Mouse (Mus musculus) kidney, embryonic 14.5 days (tissue): ENCODE data around the gene Map10. TPM values are rescaled to one million over a fixed set of nuclear protein-coding genes. Genes with fewer than 3 reads are reported as not detected.

Source experiments
- ATAC-seq: fragments of 200-750 bp; cut with Nextera tagmentation; 2 replicates; pipeline ENCODE4 v1.8.0; 2017; ENCODE audit warnings: moderate number of reproducible peaks, mild to moderate bottlenecking, moderate TSS enrichment, moderate library complexity; ENCODE audit not compliant: low FRiP score, low TSS enrichment
- H3K27ac ChIP-seq: fragments of 300-500 bp; sonication (generic); 2 replicates; pipeline ENCODE4 v1.5.1; 2014; ENCODE audit warnings: low read depth, mild to moderate bottlenecking, low read length, moderate library complexity, mixed read lengths
- H3K27me3 ChIP-seq: fragments of 300-500 bp; sonication (generic); 2 replicates; pipeline ENCODE4 v1.6.1; 2014; ENCODE audit warnings: mild to moderate bottlenecking, low read length; ENCODE audit not compliant: control insufficient read depth, insufficient read depth
- H3K36me3 ChIP-seq: fragments of 300-500 bp; sonication (generic); 2 replicates; pipeline ENCODE4 v1.6.1; 2014; ENCODE audit warnings: low read length, mixed read lengths; ENCODE audit not compliant: control insufficient read depth, insufficient read depth
- H3K4me1 ChIP-seq: fragments of 300-500 bp; sonication (generic); 2 replicates; pipeline ENCODE4 v1.6.1; 2014; ENCODE audit warnings: low read length, mixed read lengths; ENCODE audit not compliant: control insufficient read depth, insufficient read depth
- H3K4me2 ChIP-seq: fragments of 300-500 bp; sonication (generic); replicated peaks from 2 replicates; pipeline ENCODE4 v1.6.1; 2014; ENCODE audit warnings: low read depth, mild to moderate bottlenecking, low read length
- H3K4me3 ChIP-seq: fragments of 300-500 bp; sonication (generic); 2 replicates; pipeline ENCODE4 v1.5.1; 2014; ENCODE audit warnings: mild to moderate bottlenecking, low read length
- H3K9ac ChIP-seq: fragments of 300-500 bp; sonication (generic); 2 replicates; pipeline ENCODE4 v1.6.1; 2014; ENCODE audit warnings: low read depth, mild to moderate bottlenecking, low read length, moderate library complexity
- H3K9me3 ChIP-seq: fragments of 300-500 bp; sonication (generic); 2 replicates; pipeline ENCODE4 v1.6.1; 2016; ENCODE audit warnings: low read length; ENCODE audit not compliant: control insufficient read depth
- WGBS: fragments of 180-500 bp; shearing (Covaris S2); extraction: QIAGEN DNeasy Blood & Tissue Kit; methylation state at CpG from one replicate; pipeline ENCODE4 v1.1.7; 2014; 5-methylcytosine and 5-hydroxymethylcytosine counted together
- polyA plus RNA-seq: library from polyadenylated mRNA; unstranded; fragments of >200 nt; fragmentation: Nextera tagmentation; extraction: Ambion mirVana; gene quantifications from 2 replicates; pipeline ENCODE4 v1.2.1, GENCODE M21; 2014

The Map10 gene
- 4.5 and 6.8 TPM in 2 replicates for polyA plus RNA-seq

DNA sequence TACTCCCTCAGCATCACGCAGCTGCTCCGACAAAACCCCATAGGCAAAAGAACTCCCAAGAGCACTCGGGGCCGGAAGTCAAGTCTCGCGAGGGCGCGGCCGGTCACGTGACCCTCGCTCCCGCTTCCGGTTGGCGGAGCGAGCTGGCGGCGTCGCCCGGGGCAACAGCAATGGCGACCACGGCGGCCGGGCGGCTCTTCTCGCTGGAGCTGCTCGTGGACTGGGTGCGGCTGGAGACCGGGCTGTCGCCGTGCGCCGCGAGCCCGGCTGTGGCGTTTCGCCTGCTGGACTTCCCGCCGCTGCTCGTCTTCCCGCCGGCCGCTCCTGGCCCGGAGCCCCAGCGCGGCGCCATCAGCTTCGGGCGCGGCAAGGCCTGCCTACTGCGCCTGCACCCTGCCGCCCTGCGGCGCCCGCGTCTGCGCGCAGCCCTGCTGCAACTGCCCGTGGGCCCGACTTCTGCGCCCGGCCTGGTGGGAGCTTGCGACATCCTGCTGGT is at the start of gene Map10:
Gene Map10, plus strand, starts transcription at position 119 of the 496 bp plus-strand sequence.
- ATAC-seq = peak; percentile 84

GRCm38 (mm10) chr8:125620301-125620700 is 49.3 kb upstream of the Map10 start:
- 0 out of 2 replicates have a peak, but pooled peaks have one; percentile 48 for ATAC-seq
- Histone ChIP-seq H3K27me3 (no peaks in the 10 kb centered on the region), H3K27ac (no peak overlapping the region), H3K4me1 (peaks cover 7% of the 10 kb centered on the region; the same call in 1 of the 2 replicates), H3K4me3 (no peak overlapping the region), H3K4me2 (no peak overlapping the region), H3K9me3 (no peaks in the 10 kb centered on the region), H3K36me3 (no peaks in the 10 kb centered on the region), H3K9ac (no peak overlapping the region)
- 38% methylated on average over 4 of the region's 4 CpGs for WGBS

More for the DNA sequence above, at the start of gene Map10:
- H3K4me2 ChIP-seq = peak within 1 kb of the TSS; percentile 63
- peak within 1 kb of the TSS; percentile 58 for H3K9ac ChIP-seq
- 0 out of 2 replicates have a peak within 1 kb of the TSS, but pooled peaks have one; percentile 33 for H3K27ac ChIP-seq
- no peaks in the 10 kb centered on the region for H3K27me3 ChIP-seq
- peaks cover 22% of the 10 kb centered on the region for H3K9me3 ChIP-seq
- H3K4me1 ChIP-seq = peaks cover 9% of the 10 kb centered on the region
- peak within 1 kb of the TSS; percentile 38 for H3K4me3 ChIP-seq
- 1% methylated on average over 62 of the region's 62 CpGs for WGBS
- no peaks in the 10 kb centered on the region for H3K36me3 ChIP-seq

DNA sequence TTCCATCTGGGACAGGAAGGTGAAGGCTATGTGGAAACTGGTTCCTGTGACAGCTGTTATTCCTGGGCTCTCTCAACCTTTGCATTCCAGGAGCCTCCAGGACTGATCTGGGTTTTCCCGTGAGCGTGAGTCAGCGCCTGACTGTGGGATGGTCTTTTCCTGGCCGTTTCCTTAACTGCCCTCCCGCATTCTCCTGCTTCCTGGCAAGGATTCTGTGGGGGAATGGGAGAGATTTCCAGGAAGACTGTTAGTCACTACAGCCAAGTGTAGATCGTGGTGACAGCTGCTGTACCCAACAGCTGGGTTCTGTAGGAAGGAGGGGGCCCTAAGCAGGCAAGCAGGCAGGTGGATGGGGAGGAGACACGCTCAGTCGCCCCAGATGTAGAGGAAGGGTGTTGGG is 45.3 kb upstream of the Map10 start:
- Histone ChIP-seq H3K9me3 (0 out of 2 replicates have a peak, but pooled peaks cover 3% of the 10 kb centered on the region), H3K27me3 (no peaks in the 10 kb centered on the region), H3K27ac (no peak overlapping the region), H3K4me2 (no peak overlapping the region), H3K4me1 (peaks cover 7% of the 10 kb centered on the region; the same call in 1 of the 2 replicates), H3K9ac (no peak overlapping the region), H3K36me3 (no peaks in the 10 kb centered on the region), H3K4me3 (no peak overlapping the region)
- WGBS = 54% methylated on average over 8 of the region's 8 CpGs
- no peak for ATAC-seq

- Histone ChIP-seq H3K4me2 (no peak overlapping the region), H3K9ac (no peak overlapping the region), H3K36me3 (no peaks in the 10 kb centered on the region), H3K4me3 (no peak overlapping the region), H3K27me3 (no peaks in the 10 kb centered on the region), H3K9me3 (0 out of 2 replicates have a peak, but pooled peaks cover 3% of the 10 kb centered on the region), H3K27ac (no peak overlapping the region), H3K4me1 (peaks cover 4% of the 10 kb centered on the region; the same call in 1 of the 2 replicates)
- 91% methylated on average over 8 of the region's 8 CpGs for WGBS
- ATAC-seq = no peak
Observed at GRCm38 (mm10) chr8:125626381-125626780, 43.2 kb upstream of the Map10 start.

- Histone ChIP-seq H3K36me3 (no peaks in the 10 kb centered on the region), H3K4me2 (no peak overlapping the region), H3K9ac (no peak overlapping the region), H3K27me3 (no peaks in the 10 kb centered on the region), H3K27ac (no peak overlapping the region), H3K4me3 (no peak overlapping the region), H3K4me1 (peaks cover 4% of the 10 kb centered on the region; the same call in 1 of the 2 replicates), H3K9me3 (0 out of 2 replicates have a peak, but pooled peaks cover 3% of the 10 kb centered on the region)
- 96% methylated on average over 1 of the region's 1 CpGs for WGBS
- no peak for ATAC-seq
Observed at GRCm38 (mm10) chr8:125628834-125629233, 40.8 kb upstream of the Map10 start.

DNA sequence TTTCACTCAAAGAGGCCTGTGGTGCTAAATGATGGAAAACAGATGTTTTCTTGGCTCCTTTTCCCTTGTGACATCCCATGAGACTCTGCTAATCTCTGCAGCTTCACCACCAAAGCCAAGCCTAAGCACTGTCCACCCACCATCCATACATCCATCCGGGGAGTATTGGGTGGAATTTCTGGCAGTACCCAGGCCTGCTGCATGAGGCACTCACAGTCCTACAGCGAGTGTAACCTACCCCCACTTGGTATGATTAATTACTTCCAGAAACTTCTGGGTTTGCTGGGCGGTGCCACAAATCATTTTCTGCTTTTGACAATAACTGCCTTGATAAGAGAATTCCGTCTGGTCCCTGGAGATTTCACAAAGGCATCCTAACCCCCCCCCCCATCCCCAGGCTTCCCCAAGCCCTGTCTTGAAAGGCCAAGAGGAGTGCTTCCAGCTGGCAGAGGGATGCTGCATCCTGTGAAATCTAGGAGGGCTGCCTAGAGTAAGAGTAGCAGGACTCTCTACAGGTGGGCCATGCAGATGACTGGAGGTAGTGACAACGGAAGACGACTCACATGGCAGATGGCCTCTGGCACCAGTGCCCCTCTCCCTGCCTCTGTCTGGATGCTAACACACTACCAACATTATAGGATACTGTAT is 31.1 kb upstream of the Map10 start:
- H3K27ac ChIP-seq = no peak overlapping the region
- no peaks in the 10 kb centered on the region for H3K4me1 ChIP-seq
- peak; percentile 55; the same call in 1 of the 2 replicates for ATAC-seq
- no peaks in the 10 kb centered on the region for H3K27me3 ChIP-seq
- 61% methylated on average over 6 of the region's 6 CpGs for WGBS
- no peak overlapping the region for H3K4me2 ChIP-seq
- H3K9me3 ChIP-seq = no peaks in the 10 kb centered on the region; the same call in 1 of the 2 replicates
- H3K9ac ChIP-seq = no peak overlapping the region
- no peak overlapping the region for H3K4me3 ChIP-seq
- H3K36me3 ChIP-seq = no peaks in the 10 kb centered on the region

DNA sequence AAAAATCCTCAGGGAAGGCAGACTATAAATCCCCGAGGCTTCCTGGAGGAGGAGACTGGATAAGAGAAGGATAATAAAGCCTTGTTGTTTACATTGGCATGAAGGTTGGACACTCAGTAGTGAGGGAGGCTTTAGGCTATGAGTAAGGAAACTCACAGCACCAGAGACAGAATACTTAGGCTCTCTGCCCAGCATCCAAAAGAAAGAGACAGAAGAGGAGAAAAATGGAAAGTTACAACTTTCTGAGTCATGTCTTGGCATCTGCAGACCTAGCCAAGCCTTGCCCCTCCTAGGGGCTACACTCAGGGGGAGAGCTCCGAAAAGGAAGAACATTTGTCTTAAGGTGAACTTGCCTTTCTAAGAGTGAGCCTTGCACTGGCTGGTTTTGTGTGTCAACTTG is 30.0 kb upstream of the Map10 start:
- ATAC-seq = no peak

DNA sequence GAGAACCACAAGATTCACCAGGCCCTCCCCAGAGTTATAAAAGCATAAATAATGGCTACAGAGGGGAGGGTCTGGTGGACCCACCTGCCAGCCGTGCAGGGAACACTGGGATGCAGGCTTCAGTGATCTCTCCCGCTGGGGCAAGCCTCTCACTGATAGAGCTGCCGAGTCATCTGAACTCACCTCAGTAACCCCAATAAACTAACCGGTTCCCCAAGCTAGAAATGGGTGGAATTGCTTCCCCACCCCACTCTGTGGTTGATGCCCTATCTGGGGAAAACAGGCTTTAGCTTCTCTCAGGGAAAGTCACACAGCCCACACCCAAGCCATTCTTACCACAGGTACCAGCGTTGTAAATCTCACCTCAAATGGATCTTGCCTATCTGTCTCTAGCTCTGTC is 28.9 kb upstream of the Map10 start:
- Histone ChIP-seq H3K4me3 (no peak overlapping the region), H3K27me3 (no peaks in the 10 kb centered on the region), H3K9ac (no peak overlapping the region), H3K36me3 (no peaks in the 10 kb centered on the region), H3K4me1 (no peaks in the 10 kb centered on the region), H3K27ac (no peak overlapping the region), H3K4me2 (no peak overlapping the region), H3K9me3 (no peaks in the 10 kb centered on the region; the same call in 1 of the 2 replicates)
- 33% methylated on average over 5 of the region's 5 CpGs for WGBS
- ATAC-seq = no peak

More for the DNA sequence above, 30.0 kb upstream of the Map10 start:
- Histone ChIP-seq H3K9me3 (no peaks in the 10 kb centered on the region; the same call in 1 of the 2 replicates), H3K27ac (no peak overlapping the region), H3K4me1 (no peaks in the 10 kb centered on the region), H3K4me2 (no peak overlapping the region), H3K36me3 (no peaks in the 10 kb centered on the region), H3K4me3 (no peak overlapping the region), H3K9ac (no peak overlapping the region), H3K27me3 (no peaks in the 10 kb centered on the region)
- 66% methylated on average over 2 of the region's 2 CpGs for WGBS

GRCm38 (mm10) chr8:125641808-125642207 is 27.8 kb upstream of the Map10 start:
- Histone ChIP-seq H3K36me3 (no peaks in the 10 kb centered on the region), H3K9ac (no peak overlapping the region), H3K4me2 (no peak overlapping the region), H3K27me3 (no peaks in the 10 kb centered on the region), H3K4me1 (no peaks in the 10 kb centered on the region), H3K9me3 (no peaks in the 10 kb centered on the region), H3K4me3 (no peak overlapping the region), H3K27ac (no peak overlapping the region)
- ATAC-seq = no peak
- WGBS = 67% methylated on average over 6 of the region's 6 CpGs
